Mouse (Mus musculus): ENCODE data around the gene Sdr42e1. TPM values are rescaled to one million over a fixed set of nuclear protein-coding genes. Genes with fewer than 3 reads are reported as not detected.

Gene Sdr42e1
- under 1 TPM; 0.33 to 0.37 TPM for total RNA-seq (2021)
- long read RNA-seq, experiment 1 = 0 reads
- long read RNA-seq, experiment 2 = 0 reads

GRCm38 (mm10) chr8:117673430-117673830, at the start of gene Sdr42e1:
TSS of gene Sdr42e1 (minus strand) at chr8:117673689.
- peak in 1 of 2 experiments; percentile 20 for DNase-seq

GRCm38 (mm10) chr8:117718152-117718860, 44.8 kb upstream of the Sdr42e1 start:
- no peak for DNase-seq
- intact Hi-C loops (cut with DNase I) = no loop called here

More at GRCm38 (mm10) chr8:117673430-117673830, at the start of gene Sdr42e1:
- intact Hi-C loops (cut with DNase I) = no loop called here

GRCm38 (mm10) chr8:117715896-117716295, 42.4 kb upstream of the Sdr42e1 start:
- intact Hi-C loops (cut with DNase I) = no loop called here
- DNase-seq = no peak

GRCm38 (mm10) chr8:117714604-117715003, 41.1 kb upstream of the Sdr42e1 start:
- intact Hi-C loops (cut with DNase I) = no loop called here
- DNase-seq = no peak

- DNase-seq = no peak
- intact Hi-C loops (cut with DNase I) = no loop called here
Observed at GRCm38 (mm10) chr8:117712226-117712625, 38.7 kb upstream of the Sdr42e1 start.

GRCm38 (mm10) chr8:117706141-117706540, 32.7 kb upstream of the Sdr42e1 start:
- intact Hi-C loops (cut with DNase I) = no loop called here
- DNase-seq = no peak

GRCm38 (mm10) chr8:117702701-117703100, 29.2 kb upstream of the Sdr42e1 start:
- intact Hi-C loops (cut with DNase I) = no loop called here
- no peak for DNase-seq

- intact Hi-C loops (cut with DNase I) = no loop called here
- no peak for DNase-seq
Observed at GRCm38 (mm10) chr8:117701859-117702258, 28.4 kb upstream of the Sdr42e1 start, which contains the start of gene Hsd17b2. TSS of gene Hsd17b2 (plus strand) at chr8:117701904.

- no peak for DNase-seq
- intact Hi-C loops (cut with DNase I) = no loop called here
Observed at GRCm38 (mm10) chr8:117701246-117701645, 27.8 kb upstream of the Sdr42e1 start.

- intact Hi-C loops (cut with DNase I) = no loop called here
- DNase-seq = no peak
Observed at GRCm38 (mm10) chr8:117700699-117701098, 27.2 kb upstream of the Sdr42e1 start.

- DNase-seq = no peak
- intact Hi-C loops (cut with DNase I) = no loop called here
Observed at GRCm38 (mm10) chr8:117697248-117697647, 23.8 kb upstream of the Sdr42e1 start.

- no peak for DNase-seq
- intact Hi-C loops (cut with DNase I) = no loop called here
Observed at GRCm38 (mm10) chr8:117695636-117696035, 22.1 kb upstream of the Sdr42e1 start.

GRCm38 (mm10) chr8:117692131-117692530, 18.6 kb upstream of the Sdr42e1 start:
- intact Hi-C loops (cut with DNase I) = no loop called here
- no peak for DNase-seq

- DNase-seq = no peak
- intact Hi-C loops (cut with DNase I) = no loop called here
Observed at GRCm38 (mm10) chr8:117687890-117688289, 14.4 kb upstream of the Sdr42e1 start.

- intact Hi-C loops (cut with DNase I) = no loop called here
- DNase-seq = no peak
Observed at GRCm38 (mm10) chr8:117684504-117684903, 11.0 kb upstream of the Sdr42e1 start.

GRCm38 (mm10) chr8:117683925-117684472, 10.5 kb upstream of the Sdr42e1 start:
- no peak for DNase-seq
- intact Hi-C loops (cut with DNase I) = no loop called here

- intact Hi-C loops (cut with DNase I) = no loop called here
- DNase-seq = no peak
Observed at GRCm38 (mm10) chr8:117678650-117679049, 5.2 kb upstream of the Sdr42e1 start.

- DNase-seq = no peak
- intact Hi-C loops (cut with DNase I) = no loop called here
Observed at GRCm38 (mm10) chr8:117677011-117677410, 3.5 kb upstream of the Sdr42e1 start.

GRCm38 (mm10) chr8:117676460-117676859, 3.0 kb upstream of the Sdr42e1 start:
- intact Hi-C loops (cut with DNase I) = no loop called here
- no peak for DNase-seq

- no peak for DNase-seq
- intact Hi-C loops (cut with DNase I) = no loop called here
Observed at GRCm38 (mm10) chr8:117675171-117675570, 1.7 kb upstream of the Sdr42e1 start.

- intact Hi-C loops (cut with DNase I) = no loop called here
- DNase-seq = no peak
Observed at GRCm38 (mm10) chr8:117672558-117672957, 931 bp downstream of the Sdr42e1 start.

- no peak for DNase-seq
- intact Hi-C loops (cut with DNase I) = no loop called here
Observed at GRCm38 (mm10) chr8:117670461-117670860, 3.0 kb downstream of the Sdr42e1 start.

All from gastrocnemius, postnatal 36 days (tissue).